Mouse (Mus musculus) stomach, postnatal 0 days (tissue): ENCODE results near the gene Tab1.

ENCODE experiments used
- CTCF ChIP-seq: IDR thresholded peaks from 2 replicates; pipeline ENCODE4 v1.5.1; 2016; ENCODE audit warnings: antibody characterized with exemption, low read depth, mild to moderate bottlenecking, moderate library complexity
- EP300 ChIP-seq: optimal IDR thresholded peaks from 2 replicates; pipeline ENCODE3; 2016; ENCODE audit warnings: antibody characterized with exemption

GRCm38 (mm10) chr15:80182072-80182700 is 49.3 kb downstream of the Tab1 start:
- TF ChIP-seq CTCF (no peak), EP300 (no peak)
